Mouse (Mus musculus): ENCODE results near the gene Rbmxl1. TPM values are rescaled to one million over a fixed set of nuclear protein-coding genes. Genes with fewer than 3 reads are reported as not detected.

Rbmxl1 gene
- 102 TPM for polyA plus RNA-seq (2017; shearing (Covaris generic))

GRCm38 (mm10) chr8:78508719-78509272, at the start of gene Rbmxl1:
Gene Rbmxl1, minus strand, starts transcription at chr8:78508898.

DNA sequence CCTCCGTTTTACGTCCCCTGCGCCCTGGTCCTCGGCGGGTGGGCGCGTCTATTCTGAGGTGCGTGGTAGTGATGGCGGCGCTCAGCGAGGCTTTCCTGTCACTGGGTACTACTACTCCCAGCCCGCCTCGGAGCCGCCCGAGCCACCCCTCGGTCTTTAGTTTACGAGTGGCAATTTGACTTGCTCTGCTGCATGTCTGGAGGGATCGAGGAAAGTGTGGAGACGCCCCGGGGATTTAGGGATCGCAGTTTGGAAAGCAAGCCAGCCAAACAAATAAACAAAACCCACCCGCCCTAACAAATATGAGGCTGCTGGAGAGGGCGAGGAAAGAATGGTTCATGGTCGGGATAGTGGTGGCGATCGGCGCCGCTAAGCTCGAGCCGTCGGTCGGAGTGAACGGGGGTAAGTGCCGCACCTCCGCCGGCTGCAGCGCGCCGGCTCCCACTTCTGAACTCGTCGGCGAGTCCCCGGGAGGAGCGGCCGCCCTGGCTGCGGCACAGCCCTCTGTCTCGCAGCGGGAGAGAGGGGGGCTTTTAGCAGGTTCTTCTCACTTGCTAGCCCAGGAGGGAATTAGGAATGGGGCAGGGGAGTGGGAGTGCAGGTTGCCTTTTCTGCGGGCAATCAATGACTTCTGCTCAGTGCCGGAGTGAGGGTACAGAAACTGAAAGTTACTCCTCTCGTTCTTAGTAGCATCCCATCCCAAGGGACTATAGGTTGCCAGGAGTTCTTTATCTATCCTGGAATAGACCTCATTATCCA, 754 bp upstream of the Rbmxl1 start, which contains the start of gene Slc10a7:
Slc10a7 (plus strand) TSS at position 74 of the 759 bp plus-strand sequence.

Other genes starting within 250 kb of the Rbmxl1 start
- gene Pou4f2, start 72.3 kb downstream of the Rbmxl1 start, polyA plus RNA-seq (2017; shearing (Covaris generic)), result not detected
- gene Slc10a7, start 448 bp upstream of the Rbmxl1 start, polyA plus RNA-seq (2017; shearing (Covaris generic)), result 18.9 TPM